Mouse (Mus musculus) retina, postnatal 7 days (tissue): ENCODE measurements around the gene 2310057M21Rik.
"Not testable (repeated sequence)": the region's sequence is repeated elsewhere in the genome, so short reads cannot be mapped to it uniquely, and the experiment has no call there.

Experiments
- DNase-seq: peaks from one replicate; pipeline ENCODE4 v3.0.0-alpha.2; 2012; ENCODE audit warnings: low read depth, low spot score

The 2310057M21Rik gene

GRCm38 (mm10) chr7:131362615-131363300 lies at the start of gene 2310057M21Rik:
TSS of gene 2310057M21Rik (minus strand) at chr7:131362759.
- peak; percentile 98 for DNase-seq

GRCm38 (mm10) chr7:131411941-131412270 lies 49.3 kb upstream of the 2310057M21Rik start:
- DNase-seq: no peak

DNA sequence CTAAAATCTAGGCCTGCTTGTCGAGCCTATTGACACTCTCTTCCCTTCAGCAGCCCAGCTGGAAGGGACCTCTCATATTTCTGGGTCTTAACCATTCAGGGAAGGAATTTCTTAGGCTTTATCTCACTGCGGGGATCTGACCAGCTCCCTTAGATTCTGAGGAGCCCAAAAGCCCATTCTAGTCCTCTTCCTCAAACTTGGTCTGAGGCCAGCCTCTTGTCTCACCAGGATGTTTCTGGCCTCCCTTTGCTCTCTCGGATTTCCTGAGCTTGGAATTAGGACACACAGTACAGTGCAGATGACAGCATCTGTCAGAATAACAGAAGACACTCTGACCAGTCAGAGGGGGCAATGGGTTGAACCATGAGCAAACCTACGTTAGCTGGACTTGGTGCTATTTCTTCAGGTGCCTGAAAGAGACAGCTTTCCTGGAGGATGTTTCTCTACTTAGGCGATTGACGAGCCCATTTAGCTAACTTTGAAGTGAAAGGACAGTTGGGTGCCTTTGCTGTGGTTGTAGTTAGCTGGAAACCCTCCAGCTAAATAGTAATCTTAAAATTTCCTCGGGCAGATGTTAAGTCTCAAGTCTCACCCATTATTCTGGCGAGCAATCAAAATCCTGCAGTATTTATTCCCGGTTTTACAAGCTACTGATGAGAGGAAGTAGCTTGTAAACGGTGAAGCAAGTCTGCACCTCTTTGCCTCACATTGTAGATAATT lies 48.8 kb upstream of the 2310057M21Rik start:
- DNase-seq: no peak

DNA sequence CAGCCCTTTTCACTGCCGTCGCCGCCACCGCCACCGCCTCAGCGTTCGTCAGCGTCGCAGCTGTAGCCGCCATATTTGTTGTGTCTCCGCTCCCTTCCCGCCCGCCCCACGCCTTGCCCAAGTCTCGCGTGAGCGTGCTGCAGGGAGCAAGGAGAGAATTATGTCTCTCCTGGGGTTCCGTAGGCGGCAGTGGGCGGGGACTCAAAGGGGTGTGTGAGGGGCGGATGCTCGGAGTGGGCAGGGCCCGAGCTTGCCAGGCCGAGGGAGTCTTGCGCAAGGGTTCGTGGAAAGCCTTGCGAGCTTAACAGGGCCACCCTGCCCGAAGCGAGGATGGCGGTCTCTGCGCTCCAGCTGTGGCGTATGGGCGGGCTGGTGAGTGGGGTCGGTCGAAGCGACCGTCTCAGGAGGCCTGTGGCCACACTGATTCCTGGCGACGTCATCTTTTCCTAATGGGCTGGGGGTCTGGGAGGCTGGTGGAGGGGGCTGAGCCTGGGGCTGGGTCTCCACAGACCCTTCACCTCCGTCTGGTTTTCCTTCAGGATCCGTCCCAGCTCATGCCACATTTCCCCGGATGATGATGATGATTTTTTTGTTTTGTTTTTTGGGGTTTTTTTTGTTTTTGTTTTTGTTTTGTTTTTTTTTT lies 48.0 kb upstream of the 2310057M21Rik start, which contains the start of the genes Ikzf5 and Acadsb:
Gene Ikzf5, minus strand, starts transcription at position 106 of the 643 bp plus-strand sequence.
Gene Acadsb, plus strand, starts transcription at position 186 of the 643 bp plus-strand sequence.
- DNase-seq: peak; percentile 97

- DNase-seq: no peak
Observed at GRCm38 (mm10) chr7:131409988-131410385, 47.4 kb upstream of the 2310057M21Rik start.

DNA sequence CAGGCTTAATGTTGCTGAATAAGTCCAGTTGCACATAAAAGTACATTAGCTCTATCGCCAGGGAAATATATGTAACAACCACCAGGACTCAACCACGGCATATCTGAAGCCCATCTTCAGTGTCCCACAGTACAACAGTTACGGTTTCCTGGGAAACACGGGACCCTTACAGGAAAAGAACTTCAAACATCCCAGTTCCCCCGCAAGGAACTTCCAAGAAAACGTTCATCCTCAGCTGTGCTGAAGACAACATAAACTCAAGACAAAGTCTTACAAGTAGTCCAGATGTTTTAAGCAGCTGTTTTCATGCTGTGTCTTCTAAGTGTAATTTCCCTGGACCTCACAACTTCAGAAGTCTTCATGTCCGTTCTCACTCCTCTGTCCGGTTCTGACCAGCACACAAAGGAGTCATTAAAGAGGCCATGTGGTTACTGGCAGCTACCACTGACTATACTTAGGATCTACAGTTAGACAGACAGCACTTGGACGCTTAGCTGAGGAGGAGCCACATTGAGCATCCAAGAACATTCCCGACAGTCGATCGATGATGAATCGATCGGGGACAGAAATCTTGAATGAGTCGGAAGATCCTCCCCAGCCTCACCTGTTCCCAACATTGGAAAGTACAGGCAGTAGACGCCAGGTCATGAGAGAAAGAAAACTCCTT lies 46.9 kb upstream of the 2310057M21Rik start:
- DNase-seq: no peak

DNA sequence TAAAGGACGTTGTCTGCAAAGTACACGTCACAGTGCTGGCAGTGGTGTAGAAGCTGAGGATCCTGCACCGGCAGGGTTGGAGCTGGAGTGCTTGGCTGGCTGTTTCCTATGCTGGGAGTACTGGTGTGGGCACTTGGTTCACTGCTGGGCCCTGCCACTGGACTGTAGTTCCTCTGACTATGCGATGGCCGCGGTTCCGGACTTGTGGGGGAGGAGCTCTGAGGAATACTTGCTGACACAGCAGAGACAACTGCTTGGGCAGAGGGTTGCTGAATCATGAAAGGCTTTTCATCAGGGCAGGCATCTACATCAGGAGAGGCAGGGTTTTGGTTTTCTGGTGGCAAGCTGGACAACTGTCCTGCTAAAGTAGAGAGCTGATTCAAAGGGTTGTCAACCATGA lies 29.2 kb upstream of the 2310057M21Rik start:
- DNase-seq: not testable (repeated sequence)

GRCm38 (mm10) chr7:131371880-131372651 lies 9.5 kb upstream of the 2310057M21Rik start:
- DNase-seq: no peak

- DNase-seq: no peak
Observed at GRCm38 (mm10) chr7:131371470-131371860, 8.9 kb upstream of the 2310057M21Rik start.

- peak; percentile 85 for DNase-seq
Observed at GRCm38 (mm10) chr7:131370648-131371469, 8.3 kb upstream of the 2310057M21Rik start, which contains the start of gene Pstk. TSS of gene Pstk (plus strand) at chr7:131371141.

DNA sequence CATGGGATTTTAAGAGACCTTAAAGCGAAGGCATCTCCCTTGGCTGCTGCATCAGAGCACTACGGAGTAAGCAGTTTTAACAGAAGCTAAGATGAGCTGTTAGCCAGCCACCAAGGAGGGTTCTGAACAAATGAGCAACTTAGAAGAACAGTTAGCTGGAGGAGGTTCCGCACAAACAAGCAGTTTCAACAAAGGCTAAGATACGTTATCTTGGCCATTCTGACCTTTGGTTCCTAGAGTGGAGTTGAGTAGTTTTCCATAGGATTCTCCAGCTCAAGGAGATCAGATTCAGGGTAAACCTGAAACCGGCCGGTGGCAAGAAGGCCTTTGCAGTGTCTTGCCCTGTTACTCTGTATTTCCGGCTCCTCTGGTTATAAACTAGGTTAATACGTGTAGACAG lies 1.6 kb upstream of the 2310057M21Rik start:
- no peak for DNase-seq

- DNase-seq: no peak
Observed at GRCm38 (mm10) chr7:131362269-131362614, 317 bp downstream of the 2310057M21Rik start.

- DNase-seq: no peak
Observed at GRCm38 (mm10) chr7:131356105-131356504, 6.5 kb downstream of the 2310057M21Rik start.

- DNase-seq: no peak
Observed at GRCm38 (mm10) chr7:131345856-131346541, 16.6 kb downstream of the 2310057M21Rik start.

- DNase-seq: no peak
Observed at GRCm38 (mm10) chr7:131337502-131338068, 25.0 kb downstream of the 2310057M21Rik start.

GRCm38 (mm10) chr7:131333564-131333963 lies 29.0 kb downstream of the 2310057M21Rik start, which contains the start of gene Fam24a:
TSS of gene Fam24a (plus strand) at chr7:131333864.
- DNase-seq: no peak

- no peak for DNase-seq
Observed at GRCm38 (mm10) chr7:131331688-131332087, 30.9 kb downstream of the 2310057M21Rik start.

- no peak for DNase-seq
Observed at GRCm38 (mm10) chr7:131329416-131329815, 33.1 kb downstream of the 2310057M21Rik start, which contains the start of gene Fam24b. TSS of gene Fam24b (minus strand) at chr7:131329516.

DNA sequence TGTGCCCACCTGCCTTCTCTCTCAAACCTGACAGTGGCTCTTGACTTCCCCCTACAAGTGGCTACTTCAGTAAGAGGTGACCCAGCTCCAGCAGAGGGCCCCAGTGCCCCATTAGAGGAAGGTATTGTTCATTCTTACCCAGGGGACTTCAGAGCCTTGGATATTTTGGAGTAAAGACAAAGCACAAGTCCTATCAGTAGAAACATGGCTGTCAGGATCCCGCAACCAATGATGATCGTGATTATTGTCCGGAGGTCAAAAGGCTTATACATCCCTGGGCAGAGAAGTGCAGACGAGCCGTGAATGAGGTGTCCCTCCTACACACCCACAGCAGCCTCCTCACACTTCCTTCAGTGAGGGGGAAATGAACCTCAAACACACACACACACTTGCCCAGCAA lies 35.5 kb downstream of the 2310057M21Rik start:
- no peak for DNase-seq
